Mouse (Mus musculus): Measurements from ENCODE around the gene Nap1l1. TPM values are rescaled to one million over a fixed set of nuclear protein-coding genes. Genes with fewer than 3 reads are reported as not detected.
A peak's percentile ranks its signal among the peaks of the same experiment; 100 is the strongest.
"Not testable (repeated sequence)": the region's sequence is repeated elsewhere in the genome, so short reads cannot be mapped to it uniquely, and the experiment has no call there.

Nap1l1 gene
- 10 to 100 TPM; 55.0 to 60.9 TPM for total RNA-seq (2021)

- DNase-seq (ENCODE audit: low spot score), result peak; percentile 94
- intact Hi-C loops (cut with DNase I), result loop anchor here (2.0 to 10.0 kb wide), 2 partner anchors 174 to 248 kb away; partner anchors contain the start of gene Bbs10
Measured at GRCm38 (mm10) chr10:111472686-111473510, at the start of gene Nap1l1. TSS of gene Nap1l1 (plus strand) at chr10:111473223.

DNA sequence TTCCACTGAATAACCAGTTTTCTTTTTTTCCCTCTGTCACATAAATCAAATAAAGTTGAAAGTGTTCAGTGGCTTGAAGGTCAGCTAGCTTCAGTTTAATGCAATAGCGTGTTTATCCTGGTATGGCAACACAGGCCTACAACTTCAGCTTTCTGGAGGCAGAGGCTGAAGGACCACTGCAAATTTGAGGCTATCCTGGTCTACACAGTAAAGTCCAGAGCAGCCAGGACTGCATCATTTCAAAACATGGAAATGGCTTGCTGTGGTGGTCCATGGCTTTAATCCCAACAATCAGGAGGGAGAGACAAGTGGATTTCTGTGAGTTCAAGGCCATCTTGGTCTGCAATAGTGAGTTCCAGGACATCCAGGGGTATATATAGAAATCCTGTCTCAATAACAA is 46.5 kb upstream of the Nap1l1 start:
- intact Hi-C loops (cut with DNase I), result no loop called here
- no peak for DNase-seq (ENCODE audit: low spot score)

GRCm38 (mm10) chr10:111433502-111433901 is 39.5 kb upstream of the Nap1l1 start:
- intact Hi-C loops (cut with DNase I), result no loop called here
- DNase-seq (ENCODE audit: low spot score), result no peak

DNA sequence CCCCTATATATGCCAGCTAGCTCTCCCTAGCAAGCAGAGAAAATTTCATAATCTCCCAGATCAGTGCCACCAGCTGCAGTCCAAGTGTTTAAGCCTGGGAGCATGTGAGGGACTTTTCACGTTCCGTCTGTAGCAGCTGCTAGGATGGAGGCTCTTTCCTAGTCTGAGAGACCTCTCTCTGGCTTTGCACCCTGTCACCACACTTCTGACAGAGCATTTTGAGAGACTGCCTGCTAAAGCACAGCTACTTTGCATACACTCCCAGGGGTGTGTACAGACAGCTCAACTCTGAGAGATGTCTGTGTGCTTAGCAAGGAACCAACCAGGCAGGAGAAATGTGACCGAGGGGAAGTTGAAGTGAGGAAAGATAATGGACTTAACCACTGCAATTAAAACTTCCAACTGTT is 32.0 kb upstream of the Nap1l1 start:
- no peak for DNase-seq (ENCODE audit: low spot score)
- intact Hi-C loops (cut with DNase I), result no loop called here

DNA sequence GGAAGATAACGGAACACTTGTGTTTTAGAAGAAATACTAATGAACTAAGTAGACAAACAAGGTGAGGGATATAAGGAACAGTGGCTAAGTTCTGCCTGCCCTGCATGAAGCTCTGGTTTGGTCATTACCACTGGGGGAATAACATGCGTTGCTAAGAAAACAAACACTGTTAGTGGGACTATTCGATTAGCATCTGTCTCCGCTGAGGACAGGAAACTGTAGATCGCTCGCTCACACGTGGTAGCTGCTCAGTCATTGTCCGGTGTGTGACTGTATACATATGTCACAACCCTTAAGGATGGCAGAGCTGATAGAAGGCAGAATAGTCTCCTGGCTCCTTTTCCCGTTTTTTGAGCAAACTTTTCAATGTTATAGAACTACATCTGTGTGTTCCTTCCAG is 28.8 kb upstream of the Nap1l1 start:
- no peak for DNase-seq (ENCODE audit: low spot score)
- intact Hi-C loops (cut with DNase I), result no loop called here

DNA sequence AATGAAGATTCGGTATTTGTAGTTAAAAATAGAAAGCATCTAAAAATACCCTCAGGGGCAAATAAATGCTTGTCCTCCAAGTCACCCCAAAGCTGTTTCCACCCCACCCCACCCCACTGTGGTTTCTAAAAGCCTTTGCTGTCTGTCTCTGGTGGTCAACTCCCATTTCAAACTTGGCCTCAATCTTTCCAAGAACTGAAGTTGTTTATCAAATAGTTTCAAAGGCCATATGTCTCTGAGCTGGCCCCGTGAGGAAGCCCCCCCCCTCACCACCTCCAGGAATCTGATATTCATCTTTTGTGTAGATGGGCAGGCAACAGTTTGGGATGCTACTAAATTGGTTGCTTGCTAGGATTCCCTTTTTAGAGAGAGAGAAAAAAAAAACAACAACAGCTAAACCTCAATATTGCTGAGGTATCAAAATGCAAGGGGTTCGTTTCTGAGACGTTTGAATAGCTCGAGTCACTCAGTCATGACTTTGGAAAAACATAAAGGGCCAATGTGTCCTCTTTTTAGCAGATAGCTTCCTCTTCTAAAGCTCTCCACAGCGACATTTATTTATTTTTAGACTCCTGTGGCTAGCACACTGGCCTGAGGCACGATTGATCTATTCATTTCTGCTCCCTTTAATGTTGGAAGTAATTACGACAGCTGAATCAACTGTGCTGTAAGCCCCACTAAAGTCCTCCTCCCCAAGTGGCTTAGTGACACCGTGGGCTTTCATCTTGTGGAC is 26.9 kb upstream of the Nap1l1 start:
- DNase-seq (ENCODE audit: low spot score), result no peak
- intact Hi-C loops (cut with DNase I), result no loop called here

- DNase-seq (ENCODE audit: low spot score); intact Hi-C loops (cut with DNase I): not testable (repeated sequence)
Measured at GRCm38 (mm10) chr10:111446672-111447008, 26.4 kb upstream of the Nap1l1 start.

DNA sequence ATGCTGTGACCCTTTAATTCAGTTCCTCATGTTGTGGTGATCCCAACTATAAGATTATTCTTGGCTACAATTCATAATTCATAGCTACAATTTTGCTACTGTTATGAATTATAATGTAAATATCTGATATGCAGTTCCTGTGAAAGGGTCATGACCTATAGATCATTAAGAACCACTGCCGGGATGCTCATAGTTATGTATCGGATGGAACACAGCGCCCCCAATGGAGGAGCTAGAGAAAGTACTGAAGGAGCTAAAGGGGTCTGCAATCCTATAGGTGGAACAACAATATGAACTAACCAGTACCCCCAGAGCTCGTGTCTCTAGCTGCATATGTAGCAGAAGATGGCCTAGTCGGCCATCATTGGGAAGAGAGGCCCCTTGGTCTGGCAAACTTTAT is 23.4 kb upstream of the Nap1l1 start:
- intact Hi-C loops (cut with DNase I); DNase-seq (ENCODE audit: low spot score): not testable (repeated sequence)

DNA sequence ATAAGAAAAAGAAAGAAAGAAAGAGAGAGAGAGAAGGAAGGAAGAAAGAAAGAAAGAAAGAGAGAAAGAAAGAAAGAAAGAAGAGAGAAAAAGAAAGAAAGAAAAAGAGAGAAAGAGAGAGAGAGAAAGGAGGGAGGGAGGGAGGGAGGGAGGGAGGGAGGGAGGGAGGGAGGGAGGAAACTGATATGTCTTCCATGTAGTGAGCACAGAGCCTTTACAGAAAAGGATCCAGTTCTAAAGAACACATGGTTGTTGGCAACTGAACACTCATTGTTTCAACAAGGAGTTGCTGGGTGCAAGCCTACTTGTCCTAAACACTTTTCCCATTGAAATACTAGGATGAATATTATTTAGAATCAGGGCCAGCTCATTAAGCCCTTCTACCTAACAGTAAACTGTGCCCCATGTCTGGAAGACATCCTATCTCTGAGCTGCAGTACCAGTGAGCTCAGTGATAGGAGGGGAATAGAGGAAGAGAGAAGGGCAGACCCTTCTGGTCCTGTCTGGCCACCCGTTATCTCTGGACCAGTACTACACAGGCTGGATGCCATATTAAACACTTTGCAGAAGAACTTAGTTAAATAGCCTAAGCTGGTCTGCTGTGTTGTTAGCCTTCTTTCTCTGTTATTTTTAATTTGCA is 21.2 kb upstream of the Nap1l1 start:
- DNase-seq (ENCODE audit: low spot score), result no peak
- intact Hi-C loops (cut with DNase I), result no loop called here

- intact Hi-C loops (cut with DNase I), result no loop called here
- DNase-seq (ENCODE audit: low spot score), result no peak
Measured at GRCm38 (mm10) chr10:111452426-111452825, 20.6 kb upstream of the Nap1l1 start.

DNA sequence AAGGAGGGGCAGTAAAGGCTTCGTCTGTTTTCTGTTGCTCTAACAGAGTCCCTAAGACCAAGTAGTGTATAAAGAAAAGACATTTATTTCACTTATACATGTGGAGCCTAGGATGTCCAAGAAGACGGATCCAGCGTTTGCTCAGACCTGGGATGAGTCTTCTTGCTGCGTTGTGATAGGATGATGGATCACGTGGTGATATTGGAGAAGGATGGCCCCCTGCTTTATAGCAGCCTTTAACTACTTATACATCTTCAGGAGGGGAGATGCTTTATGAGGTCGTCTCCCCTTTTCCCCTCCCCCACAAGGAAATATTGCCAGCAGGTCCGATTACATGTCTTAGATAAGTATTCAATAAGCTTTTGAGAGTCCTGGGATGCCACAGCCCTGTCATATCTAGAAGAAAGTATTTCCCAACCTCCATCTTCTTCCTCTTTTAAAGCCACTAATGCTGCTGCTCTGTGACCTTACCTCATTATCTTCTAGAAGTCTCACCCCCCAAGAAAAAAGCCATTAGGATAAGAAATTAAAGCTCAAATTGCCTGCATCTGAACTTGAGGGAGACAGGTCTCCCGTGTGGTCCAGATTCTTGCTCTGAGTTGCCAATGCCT is 18.2 kb upstream of the Nap1l1 start:
- DNase-seq (ENCODE audit: low spot score), result no peak
- intact Hi-C loops (cut with DNase I), result no loop called here

GRCm38 (mm10) chr10:111458088-111458487 is 14.9 kb upstream of the Nap1l1 start:
- intact Hi-C loops (cut with DNase I), result no loop called here
- DNase-seq (ENCODE audit: low spot score), result no peak

DNA sequence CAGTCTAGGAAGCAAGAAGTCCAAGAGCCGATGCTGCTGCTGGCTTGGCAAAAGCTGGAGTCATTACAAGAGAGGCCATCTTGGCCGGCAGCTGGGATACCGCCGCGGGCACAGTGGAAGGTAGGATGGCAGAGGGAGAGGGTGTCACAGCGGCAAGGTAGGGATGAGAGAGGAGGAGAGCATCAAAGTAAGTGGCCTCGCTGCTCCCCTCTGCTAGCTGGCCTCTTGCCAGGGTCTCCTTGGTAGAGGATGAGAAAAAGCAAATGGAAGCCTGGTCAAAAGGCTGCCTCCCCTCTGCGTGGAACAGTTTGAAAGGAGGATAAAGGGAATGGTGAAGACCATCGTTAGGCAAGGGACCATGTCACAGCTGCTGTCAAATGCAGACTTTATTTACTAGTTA is 14.0 kb upstream of the Nap1l1 start:
- intact Hi-C loops (cut with DNase I), result no loop called here
- DNase-seq (ENCODE audit: low spot score), result no peak

- intact Hi-C loops (cut with DNase I), result no loop called here
- DNase-seq (ENCODE audit: low spot score), result no peak
Measured at GRCm38 (mm10) chr10:111459874-111460273, 13.1 kb upstream of the Nap1l1 start.

- DNase-seq (ENCODE audit: low spot score), result no peak
- intact Hi-C loops (cut with DNase I), result no loop called here
Measured at GRCm38 (mm10) chr10:111460381-111460780, 12.6 kb upstream of the Nap1l1 start.

- intact Hi-C loops (cut with DNase I), result no loop called here
- DNase-seq (ENCODE audit: low spot score), result no peak
Measured at GRCm38 (mm10) chr10:111464833-111465232, 8.2 kb upstream of the Nap1l1 start.

- no peak for DNase-seq (ENCODE audit: low spot score)
- intact Hi-C loops (cut with DNase I), result no loop called here
Measured at GRCm38 (mm10) chr10:111465409-111465808, 7.6 kb upstream of the Nap1l1 start.

- no peak for DNase-seq (ENCODE audit: low spot score)
- intact Hi-C loops (cut with DNase I), result loop anchor here (10.0 kb wide), 1 partner anchor 246 kb away; no protein-coding TSS in a partner anchor
Measured at GRCm38 (mm10) chr10:111471166-111471565, 1.9 kb upstream of the Nap1l1 start.

DNA sequence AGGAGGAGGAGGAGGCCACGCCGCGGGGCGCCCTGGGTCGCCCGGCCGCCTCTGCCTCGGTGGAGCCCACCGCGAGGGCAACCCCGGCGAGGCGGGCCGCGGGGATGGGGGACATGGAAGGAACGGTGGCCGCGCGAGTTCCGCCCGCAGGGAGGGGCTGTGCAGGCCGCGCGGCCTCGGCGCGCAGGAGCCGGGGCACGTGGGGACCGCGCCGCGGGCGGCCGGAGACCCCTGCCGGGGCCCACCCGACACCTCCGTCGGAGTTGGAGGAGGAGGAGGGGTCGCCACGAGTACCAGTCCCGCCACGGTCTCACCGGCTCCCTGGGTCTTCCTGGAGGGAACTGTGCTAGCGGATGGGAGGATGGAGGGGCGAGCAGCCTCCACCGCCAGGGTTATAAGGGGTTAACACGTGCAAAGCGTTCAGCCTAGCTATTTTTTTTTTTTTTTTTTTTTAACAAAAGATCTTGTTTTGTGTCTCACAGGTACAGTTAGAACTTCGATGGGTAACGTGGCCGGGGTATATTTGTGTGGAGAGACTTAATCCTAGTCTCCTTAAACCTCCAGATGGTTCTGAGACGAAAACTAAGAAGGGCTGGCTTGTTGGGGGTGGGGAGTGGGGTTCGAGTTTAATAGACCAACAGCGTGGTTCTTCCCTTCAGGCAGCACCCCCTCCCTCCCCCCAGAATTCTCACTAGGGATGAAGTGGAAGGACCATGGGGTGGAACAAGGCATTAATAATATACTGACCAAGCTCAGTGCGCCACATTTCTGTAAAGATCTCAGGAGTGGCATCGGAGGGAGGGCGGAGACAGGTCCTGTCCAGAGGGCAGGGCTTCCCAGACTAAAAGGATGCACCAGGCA is 718 bp downstream of the Nap1l1 start:
- DNase-seq (ENCODE audit: low spot score), result peak; percentile 10
- intact Hi-C loops (cut with DNase I), result loop anchor here (2.0 to 10.0 kb wide), 2 partner anchors 175 to 249 kb away; partner anchors contain the start of gene Bbs10

Data from heart, postnatal 25 days (tissue).